Mouse (Mus musculus): Measurements from ENCODE around the gene Cacna1b. TPM values are rescaled to one million over a fixed set of nuclear protein-coding genes. Genes with fewer than 3 reads are reported as not detected.

Cacna1b gene
- total RNA-seq, 2 experiments from 2014 or later = 0.03 TPM; not detected in 1

- intact Hi-C loops (cut with DNase I) = no loop called here
- DNase-seq (ENCODE audit: low spot score) = no peak
Measured at GRCm38 (mm10) chr2:24725865-24726264, 37.1 kb downstream of the Cacna1b start.

DNA sequence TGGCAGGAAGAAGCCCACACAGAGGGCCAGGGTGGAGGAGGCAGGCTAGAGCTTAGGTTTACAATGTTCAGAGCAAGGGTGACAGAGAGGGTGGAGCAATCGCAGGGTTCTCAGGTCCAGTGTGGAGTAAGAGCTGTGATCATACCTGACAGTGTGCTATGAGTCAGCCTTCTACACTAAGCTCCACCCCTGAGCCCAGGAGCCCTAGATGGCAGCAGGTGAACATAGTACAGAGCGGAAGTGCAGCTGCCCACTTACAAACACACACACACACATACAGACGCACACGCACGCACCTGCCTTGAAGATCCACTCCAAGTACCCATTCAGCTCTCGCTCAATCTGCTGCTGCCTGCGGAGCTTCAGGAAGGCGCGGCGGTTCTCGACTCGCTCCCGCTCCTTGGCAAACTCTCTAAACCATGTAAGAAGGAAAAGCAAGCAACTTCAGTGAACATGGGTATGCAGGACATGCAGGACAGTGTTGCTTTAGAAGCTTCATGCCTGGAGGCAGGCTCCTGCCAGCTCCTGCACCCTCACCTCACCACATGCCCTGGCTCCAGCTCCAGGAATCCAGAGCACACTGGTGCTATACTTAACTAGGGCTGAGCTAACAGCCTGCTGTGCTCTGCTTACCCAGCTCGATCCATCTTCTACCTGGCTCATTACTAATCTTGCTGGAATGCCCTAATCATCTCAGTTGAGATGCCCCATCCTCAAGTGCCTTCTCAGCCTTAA lies 43.1 kb downstream of the Cacna1b start:
- no peak for DNase-seq (ENCODE audit: low spot score)
- intact Hi-C loops (cut with DNase I) = no loop called here

DNA sequence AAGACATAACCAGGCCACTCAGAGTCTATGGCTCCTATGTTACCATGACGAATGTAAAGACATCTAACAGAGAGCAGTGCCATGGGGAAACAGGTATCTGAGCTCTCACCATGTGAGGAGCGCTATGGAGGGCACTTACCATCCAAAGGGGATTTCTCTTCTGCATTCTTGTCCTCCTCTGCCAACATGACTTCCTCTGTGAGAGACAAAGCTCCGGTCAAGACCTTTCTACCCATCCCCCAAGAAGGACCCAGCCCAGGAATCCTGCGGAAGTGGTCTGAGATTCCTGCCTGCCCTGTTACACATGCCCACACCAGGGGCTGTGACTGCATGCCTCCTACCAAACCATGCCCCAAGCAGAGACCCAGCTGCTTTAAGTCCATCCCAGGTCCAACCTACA lies 44.0 kb downstream of the Cacna1b start:
- no peak for DNase-seq (ENCODE audit: low spot score)
- intact Hi-C loops (cut with DNase I) = no loop called here

DNA sequence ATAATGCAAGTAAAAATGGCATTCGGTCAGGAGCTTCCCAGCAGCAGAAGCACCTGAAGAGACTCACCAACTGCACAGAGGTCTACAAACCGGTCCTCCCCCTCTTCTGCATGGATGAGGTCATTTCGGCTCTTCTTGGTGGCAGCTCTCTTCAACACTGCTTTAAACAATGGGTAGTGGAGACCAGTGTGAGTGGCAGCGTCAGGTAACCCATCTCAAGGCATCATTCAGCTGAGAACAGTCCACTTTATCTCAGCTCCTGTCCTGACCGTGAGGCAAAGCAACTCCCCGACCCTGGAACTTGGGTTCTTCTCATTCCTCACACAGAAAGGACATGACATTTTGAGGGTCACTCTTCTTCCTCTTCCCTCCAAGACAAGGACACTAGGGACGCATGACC lies 45.0 kb downstream of the Cacna1b start:
- intact Hi-C loops (cut with DNase I) = no loop called here
- DNase-seq (ENCODE audit: low spot score) = no peak

DNA sequence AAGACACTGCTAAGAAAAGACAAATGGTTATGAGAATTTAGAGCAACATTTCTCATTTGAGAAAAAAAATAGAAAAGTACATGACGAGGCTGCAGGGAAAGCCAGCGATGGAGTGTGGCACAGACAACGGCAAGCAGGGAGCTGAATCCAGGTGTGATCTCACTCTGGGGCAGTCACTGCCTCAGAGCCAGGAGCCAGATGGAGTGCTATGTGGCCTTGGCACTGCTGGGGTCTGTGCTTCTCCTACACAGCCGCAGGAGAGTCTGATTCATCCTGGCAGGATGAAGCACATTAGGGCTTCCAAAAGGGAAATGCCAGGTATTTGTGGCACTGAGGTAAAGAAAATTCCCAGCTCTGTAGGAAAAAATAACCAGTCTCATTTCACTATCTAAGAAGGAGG lies 45.5 kb downstream of the Cacna1b start:
- intact Hi-C loops (cut with DNase I) = no loop called here
- no peak for DNase-seq (ENCODE audit: low spot score)

GRCm38 (mm10) chr2:24705929-24706328 lies 57.0 kb downstream of the Cacna1b start:
- no peak for DNase-seq (ENCODE audit: low spot score)
- intact Hi-C loops (cut with DNase I) = no loop called here

DNA sequence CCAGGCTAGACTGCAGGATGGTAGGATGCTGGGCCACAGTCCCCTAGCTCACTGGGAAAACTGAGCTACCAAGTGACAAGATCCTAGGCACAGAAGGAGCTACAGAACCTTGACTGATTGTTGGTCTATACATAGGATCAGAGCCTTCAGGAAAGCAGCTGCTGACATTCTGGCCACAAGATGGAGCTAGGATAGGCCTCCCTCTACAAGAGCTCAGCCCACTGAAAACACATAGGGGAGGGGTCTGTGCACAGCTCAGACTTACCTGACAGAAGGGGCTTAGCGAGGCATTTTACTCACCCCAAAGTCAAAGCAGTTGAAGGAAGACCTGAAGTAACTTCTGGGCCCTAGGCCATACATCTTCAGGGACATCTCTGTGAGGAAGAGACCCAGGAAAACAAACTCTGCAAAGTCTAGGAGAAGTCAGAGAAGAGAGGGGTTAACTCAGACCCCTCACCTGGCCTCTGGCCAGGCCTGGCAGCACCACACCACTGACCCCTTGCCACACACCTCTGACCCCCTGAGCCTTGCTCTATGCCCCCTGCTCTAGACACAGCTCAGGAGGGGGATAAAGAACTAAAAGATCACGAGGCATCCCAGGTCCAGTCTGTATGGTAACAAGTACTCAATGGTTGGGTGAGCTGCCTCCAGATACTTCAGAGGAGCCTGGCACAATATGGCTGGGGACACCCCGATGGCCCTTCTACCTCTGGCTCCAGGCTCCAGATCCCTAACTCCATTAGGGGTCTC lies 60.6 kb downstream of the Cacna1b start:
- no peak for DNase-seq (ENCODE audit: low spot score)
- intact Hi-C loops (cut with DNase I) = no loop called here

- no peak for DNase-seq (ENCODE audit: low spot score)
- intact Hi-C loops (cut with DNase I) = no loop called here
Measured at GRCm38 (mm10) chr2:24697281-24697980, 65.5 kb downstream of the Cacna1b start.

DNA sequence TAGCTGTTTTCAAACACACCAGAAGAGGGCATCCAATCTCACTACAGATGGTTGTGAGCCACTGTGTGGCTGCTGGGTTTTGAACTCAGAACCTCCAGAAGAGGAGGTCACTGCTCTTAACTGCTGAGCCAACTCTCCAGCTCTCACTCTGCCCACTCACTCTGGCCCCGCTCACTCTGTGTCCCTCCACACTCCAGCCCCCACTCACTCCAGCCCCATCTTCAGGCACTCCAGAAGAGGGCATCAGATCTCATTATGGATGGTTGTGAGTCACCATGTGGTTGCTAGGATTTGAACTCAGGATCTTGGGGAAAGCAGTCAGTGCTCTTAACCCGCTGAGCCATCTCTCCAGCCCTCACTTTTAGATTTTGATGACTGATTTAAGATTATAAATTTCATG lies 70.6 kb downstream of the Cacna1b start:
- DNase-seq (ENCODE audit: low spot score) = no peak
- intact Hi-C loops (cut with DNase I) = no loop called here

- no peak for DNase-seq (ENCODE audit: low spot score)
- intact Hi-C loops (cut with DNase I) = no loop called here
Measured at GRCm38 (mm10) chr2:24690356-24690755, 72.6 kb downstream of the Cacna1b start.

DNA sequence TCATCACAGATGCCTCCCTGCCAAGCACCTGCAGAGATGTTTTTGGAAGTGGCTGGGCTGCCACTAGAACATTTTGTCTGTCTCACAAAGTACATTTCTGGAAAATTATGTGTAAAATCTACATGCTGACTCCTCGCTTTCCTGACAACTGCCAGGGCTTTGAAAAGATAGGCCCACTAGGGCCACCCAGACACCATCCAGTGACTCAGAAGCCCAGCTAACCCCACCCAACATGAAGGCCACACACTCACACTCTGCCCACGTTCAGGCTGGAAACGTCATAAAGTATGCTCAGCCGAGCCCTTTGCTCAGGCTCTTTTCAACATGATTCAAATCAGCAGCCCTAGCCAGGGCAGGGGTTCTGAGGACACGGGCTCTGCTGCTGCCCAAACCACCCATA lies 77.6 kb downstream of the Cacna1b start:
- intact Hi-C loops (cut with DNase I) = no loop called here
- no peak for DNase-seq (ENCODE audit: low spot score)

DNA sequence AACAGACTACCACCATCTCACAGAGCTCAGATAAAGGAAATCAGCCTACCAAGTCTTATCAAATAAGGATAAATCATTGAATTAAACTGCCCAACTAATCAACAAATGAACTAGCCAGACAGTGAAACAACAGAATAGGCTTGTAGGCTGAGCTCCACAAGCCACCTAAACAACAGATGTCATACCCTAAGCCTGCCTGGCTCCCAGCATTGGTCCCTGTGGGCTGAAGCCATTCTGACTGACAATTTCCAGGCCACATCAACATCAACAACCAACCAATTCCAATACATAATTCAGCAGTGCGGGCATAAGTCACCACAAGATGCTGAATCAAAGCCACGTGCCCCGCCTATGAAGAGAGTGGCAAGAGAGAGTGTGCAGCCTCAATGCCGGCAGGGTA lies 78.2 kb downstream of the Cacna1b start:
- intact Hi-C loops (cut with DNase I) = no loop called here

DNA sequence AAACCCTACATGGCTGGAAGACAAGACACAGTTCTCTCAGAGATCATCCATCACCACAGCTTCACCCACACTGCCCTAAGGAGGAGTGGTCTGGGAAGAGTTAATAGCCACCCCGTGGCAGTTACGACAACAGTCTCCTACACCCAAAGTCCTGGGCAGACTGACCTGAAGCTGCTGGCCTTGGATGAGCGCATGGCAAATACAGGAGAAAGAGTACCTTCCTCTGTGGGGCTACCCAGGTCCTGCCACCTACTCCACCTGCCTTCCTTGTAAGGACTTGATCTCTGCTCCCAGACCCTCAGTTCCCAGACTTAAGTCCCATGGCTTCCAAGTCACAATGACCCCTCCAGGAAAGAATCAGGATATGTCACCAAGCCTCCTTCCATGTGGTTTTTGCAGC lies 79.7 kb downstream of the Cacna1b start:
- intact Hi-C loops (cut with DNase I) = no loop called here
- no peak for DNase-seq (ENCODE audit: low spot score)

More for the DNA sequence above, 78.2 kb downstream of the Cacna1b start:
- no peak for DNase-seq (ENCODE audit: low spot score)

DNA sequence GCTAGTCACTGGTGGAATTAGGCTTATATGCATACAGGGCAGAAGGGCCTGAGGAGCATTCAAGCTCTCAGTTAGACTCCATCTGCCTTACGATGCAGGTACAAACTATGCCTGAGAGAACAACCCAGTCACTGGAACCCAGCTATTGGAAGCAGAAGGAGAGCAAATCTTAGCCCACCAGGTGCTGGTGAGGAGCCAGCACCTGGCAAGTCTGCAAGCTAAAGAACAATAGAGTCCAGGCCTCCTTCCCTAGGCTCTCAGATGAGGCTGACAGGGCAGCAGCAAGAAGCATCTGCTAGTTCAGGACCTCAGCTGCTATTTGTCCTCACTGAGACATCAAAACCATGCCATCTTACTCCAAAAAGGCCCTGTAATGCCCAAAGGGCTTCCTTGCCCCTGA lies 82.2 kb downstream of the Cacna1b start:
- intact Hi-C loops (cut with DNase I) = no loop called here
- no peak for DNase-seq (ENCODE audit: low spot score)

- intact Hi-C loops (cut with DNase I) = no loop called here
- no peak for DNase-seq (ENCODE audit: low spot score)
Measured at GRCm38 (mm10) chr2:24680176-24680575, 82.8 kb downstream of the Cacna1b start.

DNA sequence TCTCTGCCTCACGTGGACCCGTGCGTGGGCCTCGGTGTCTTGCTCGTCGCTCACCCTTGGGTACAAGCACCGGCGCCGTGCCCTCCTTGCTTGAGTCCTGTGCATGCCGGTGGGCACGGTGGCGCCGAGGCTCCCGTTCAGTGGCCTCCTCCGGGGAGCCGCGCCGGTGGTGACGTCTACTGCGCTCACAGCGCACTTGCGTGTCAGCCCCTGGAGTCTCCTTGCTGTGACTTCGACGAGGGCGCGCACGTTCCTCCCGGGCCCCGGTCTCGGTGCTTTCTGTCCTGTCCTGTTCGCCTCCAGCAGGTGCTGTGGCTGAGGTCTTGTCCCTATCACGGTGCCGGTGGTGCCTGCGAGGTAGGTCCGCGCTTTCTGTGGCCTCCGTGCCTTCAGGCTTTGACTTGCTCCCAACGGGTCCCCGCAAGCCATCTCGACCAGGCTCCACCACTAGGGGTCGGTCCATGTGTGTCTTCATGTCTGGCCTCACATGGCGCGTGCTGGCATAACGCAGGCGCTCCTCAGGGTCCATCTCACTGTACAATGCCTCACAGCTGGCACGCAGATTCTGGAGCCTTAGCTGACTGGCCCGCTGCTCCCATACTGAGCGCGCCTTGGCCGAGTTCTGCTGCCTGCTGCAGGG lies 83.8 kb downstream of the Cacna1b start:
- intact Hi-C loops (cut with DNase I) = no loop called here
- DNase-seq (ENCODE audit: low spot score) = no peak

GRCm38 (mm10) chr2:24678538-24678937 lies 84.4 kb downstream of the Cacna1b start:
- intact Hi-C loops (cut with DNase I) = no loop called here
- no peak for DNase-seq (ENCODE audit: low spot score)

DNA sequence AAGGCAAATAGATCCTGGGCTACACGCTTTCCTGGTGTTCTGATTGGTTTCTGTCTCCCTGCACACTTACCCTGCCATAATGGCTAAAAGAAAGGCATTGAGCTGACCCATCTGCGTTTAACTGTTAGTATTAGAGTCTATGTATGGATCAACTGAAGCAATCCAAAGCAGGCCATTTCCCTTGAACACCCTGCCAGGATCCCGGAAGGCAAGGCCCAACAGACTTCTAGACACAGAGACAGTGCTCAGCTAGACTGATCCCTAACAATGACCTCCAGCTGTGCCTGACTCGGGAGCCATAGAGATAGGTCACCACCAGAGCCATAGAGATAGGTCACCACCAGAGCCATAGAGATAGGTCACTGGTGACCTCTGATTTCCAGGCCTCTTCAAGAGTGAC lies 84.8 kb downstream of the Cacna1b start:
- no peak for DNase-seq (ENCODE audit: low spot score)
- intact Hi-C loops (cut with DNase I) = no loop called here

GRCm38 (mm10) chr2:24677629-24678028 lies 85.3 kb downstream of the Cacna1b start:
- intact Hi-C loops (cut with DNase I) = no loop called here
- no peak for DNase-seq (ENCODE audit: low spot score)

GRCm38 (mm10) chr2:24674432-24675006 lies 88.4 kb downstream of the Cacna1b start:
- intact Hi-C loops (cut with DNase I) = no loop called here

More at GRCm38 (mm10) chr2:24674432-24675006, 88.4 kb downstream of the Cacna1b start:
- DNase-seq (ENCODE audit: low spot score) = no peak
